Mouse (Mus musculus): ENCODE results near the gene Ddx58.

The Ddx58 gene

GRCm38 (mm10) chr4:40234256-40234655, 5.4 kb downstream of the Ddx58 start:
- in situ Hi-C loops (cut with MboI): no loop called here

- in situ Hi-C loops (cut with MboI): no loop called here
Measured at GRCm38 (mm10) chr4:40233062-40233664, 6.5 kb downstream of the Ddx58 start.

GRCm38 (mm10) chr4:40229723-40230122, 9.9 kb downstream of the Ddx58 start:
- in situ Hi-C loops (cut with MboI): no loop called here

- in situ Hi-C loops (cut with MboI): no loop called here
Measured at GRCm38 (mm10) chr4:40227886-40228285, 11.7 kb downstream of the Ddx58 start.

GRCm38 (mm10) chr4:40227131-40227530, 12.5 kb downstream of the Ddx58 start:
- in situ Hi-C loops (cut with MboI): no loop called here

- in situ Hi-C loops (cut with MboI): no loop called here
Measured at GRCm38 (mm10) chr4:40226095-40226494, 13.5 kb downstream of the Ddx58 start.

- in situ Hi-C loops (cut with MboI): no loop called here
Measured at GRCm38 (mm10) chr4:40221876-40222585, 17.6 kb downstream of the Ddx58 start.

GRCm38 (mm10) chr4:40221004-40221760, 18.4 kb downstream of the Ddx58 start:
- in situ Hi-C loops (cut with MboI): no loop called here

- in situ Hi-C loops (cut with MboI): no loop called here
Measured at GRCm38 (mm10) chr4:40220437-40220836, 19.2 kb downstream of the Ddx58 start.

- in situ Hi-C loops (cut with MboI): no loop called here
Measured at GRCm38 (mm10) chr4:40218382-40218781, 21.2 kb downstream of the Ddx58 start.

GRCm38 (mm10) chr4:40217910-40218309, 21.7 kb downstream of the Ddx58 start:
- in situ Hi-C loops (cut with MboI): no loop called here

- in situ Hi-C loops (cut with MboI): no loop called here
Measured at GRCm38 (mm10) chr4:40212177-40212576, 27.5 kb downstream of the Ddx58 start.

- in situ Hi-C loops (cut with MboI): no loop called here
Measured at GRCm38 (mm10) chr4:40207701-40208100, 31.9 kb downstream of the Ddx58 start.

- in situ Hi-C loops (cut with MboI): no loop called here
Measured at GRCm38 (mm10) chr4:40205231-40205903, 34.3 kb downstream of the Ddx58 start.

- in situ Hi-C loops (cut with MboI): no loop called here
Measured at GRCm38 (mm10) chr4:40204374-40204773, 35.3 kb downstream of the Ddx58 start.

GRCm38 (mm10) chr4:40202205-40202604, 37.4 kb downstream of the Ddx58 start:
- in situ Hi-C loops (cut with MboI): no loop called here

GRCm38 (mm10) chr4:40195336-40195735, 44.3 kb downstream of the Ddx58 start:
- in situ Hi-C loops (cut with MboI): no loop called here

GRCm38 (mm10) chr4:40193461-40193860, 46.2 kb downstream of the Ddx58 start:
- in situ Hi-C loops (cut with MboI): no loop called here

- in situ Hi-C loops (cut with MboI): no loop called here
Measured at GRCm38 (mm10) chr4:40192246-40192645, 47.4 kb downstream of the Ddx58 start.

GRCm38 (mm10) chr4:40187956-40188355, 51.7 kb downstream of the Ddx58 start:
- in situ Hi-C loops (cut with MboI): no loop called here

- in situ Hi-C loops (cut with MboI): no loop called here
Measured at GRCm38 (mm10) chr4:40184470-40184869, 55.2 kb downstream of the Ddx58 start.

- in situ Hi-C loops (cut with MboI): no loop called here
Measured at GRCm38 (mm10) chr4:40183781-40184180, 55.8 kb downstream of the Ddx58 start.

Measured in mature B cell (primary cell).